Mouse (Mus musculus): ENCODE measurements at regions not wholly inside any gene's neighbourhood (a gene's known extent, or its start where the extent isn't known, plus 50 kb on each side); places are given as distances from the start of the nearest gene placed in this dataset.

DNA sequence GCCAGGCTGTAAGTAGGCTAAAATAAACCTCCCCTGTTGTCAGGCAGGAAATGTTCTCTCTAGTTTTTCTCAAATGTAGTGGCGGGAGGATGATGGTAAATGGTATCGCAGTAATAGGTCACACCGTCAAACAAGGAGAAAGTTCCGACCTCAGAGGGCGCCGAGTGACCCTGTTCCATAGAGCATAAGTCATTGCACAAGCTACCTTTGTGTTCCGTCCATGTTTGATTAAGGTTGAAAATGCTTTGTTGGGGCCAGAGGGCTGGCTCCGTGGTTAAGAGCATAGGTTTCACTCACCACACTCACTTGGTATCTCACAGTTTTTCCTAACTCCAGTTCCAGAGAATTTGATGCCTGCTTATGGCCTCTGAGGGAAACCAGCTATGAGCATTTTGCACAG is 920.4 kb upstream of the Adgrl2 start:
- TF ChIP-seq EP300 (IDR thresholded peaks at IDR 0.05): no peak
- no peak for TF ChIP-seq CTCF (IDR thresholded peaks at IDR 0.05)

All from lung, postnatal 0 days (tissue).